Mouse (Mus musculus) gonadal fat pad, adult 2 months (tissue): Measurements from ENCODE around the gene Maml1. TPM values are rescaled to one million over a fixed set of nuclear protein-coding genes. Genes with fewer than 3 reads are reported as not detected.

ENCODE experiments used
- DNase-seq: peaks from one replicate; pipeline ENCODE4 v3.0.0-alpha.2; 2012; ENCODE audit warnings: low read depth
- polyA plus RNA-seq: library from polyadenylated mRNA; depleted of rRNA; stranded (reverse); fragments of >200 nt; gene quantifications from 2 replicates; pipeline ENCODE4 v1.2.3, GENCODE M21; 2012

The Maml1 gene
- polyA plus RNA-seq, 1 experiment, result 12.0 TPM

DNA sequence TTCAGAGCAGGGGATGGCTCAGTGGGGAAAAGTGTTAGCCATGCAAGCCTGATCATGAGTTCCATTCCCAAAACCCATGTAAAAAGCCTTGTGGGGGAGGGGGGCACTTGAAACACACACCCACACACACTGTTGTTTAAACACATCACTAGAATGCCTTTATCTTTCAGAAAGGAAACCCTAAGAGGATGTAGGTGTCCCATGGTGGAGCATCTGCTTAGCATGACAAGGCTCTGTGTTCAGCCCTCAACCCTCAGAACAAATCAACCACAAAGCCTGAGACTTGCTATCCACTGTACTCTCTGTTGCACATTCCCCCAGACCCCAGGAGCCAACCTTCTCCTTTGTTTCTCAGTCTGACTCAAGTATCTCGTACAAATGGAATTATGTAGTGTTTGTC, 12.1 kb downstream of the Maml1 start:
- DNase-seq, result no peak

DNA sequence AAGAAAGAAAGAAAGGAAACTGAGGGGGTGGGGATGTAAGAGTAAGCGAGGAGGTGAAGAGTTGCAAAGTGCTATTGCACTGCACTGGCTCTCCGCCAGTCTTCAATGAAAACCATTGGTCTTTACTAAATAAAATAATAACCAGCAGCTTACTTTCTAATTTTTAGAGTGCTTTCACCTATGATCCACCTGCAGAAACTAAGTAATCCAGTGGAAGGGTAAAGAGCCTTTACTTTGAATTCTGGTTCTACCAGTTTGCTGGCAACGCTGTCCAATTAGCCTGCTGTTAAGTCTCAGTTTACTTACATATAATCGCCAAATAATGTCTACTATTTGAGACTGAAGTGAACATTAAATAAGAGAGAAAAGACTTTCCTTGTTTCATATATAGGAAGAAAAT, 13.1 kb downstream of the Maml1 start:
- peak; percentile 36 for DNase-seq

DNA sequence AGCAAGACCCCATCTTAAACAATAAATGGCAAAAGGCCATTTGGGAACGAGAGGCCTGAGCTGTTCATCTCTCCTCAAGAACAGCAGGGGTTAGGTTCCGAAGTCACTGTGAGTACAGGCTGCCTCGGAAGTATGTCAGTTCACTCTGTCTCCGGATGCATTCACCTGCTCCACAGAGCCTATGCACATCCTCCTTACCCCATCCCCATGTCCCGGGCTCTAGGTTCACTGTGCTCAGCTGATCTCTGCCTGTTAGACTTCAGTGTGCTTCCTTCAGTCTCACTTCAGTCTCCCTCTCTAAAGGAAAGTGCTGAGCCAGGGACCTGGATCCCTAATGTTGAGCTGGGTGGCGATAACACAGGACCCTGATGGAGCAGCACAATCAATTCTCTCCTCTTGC, 14.4 kb downstream of the Maml1 start:
- no peak for DNase-seq

DNA sequence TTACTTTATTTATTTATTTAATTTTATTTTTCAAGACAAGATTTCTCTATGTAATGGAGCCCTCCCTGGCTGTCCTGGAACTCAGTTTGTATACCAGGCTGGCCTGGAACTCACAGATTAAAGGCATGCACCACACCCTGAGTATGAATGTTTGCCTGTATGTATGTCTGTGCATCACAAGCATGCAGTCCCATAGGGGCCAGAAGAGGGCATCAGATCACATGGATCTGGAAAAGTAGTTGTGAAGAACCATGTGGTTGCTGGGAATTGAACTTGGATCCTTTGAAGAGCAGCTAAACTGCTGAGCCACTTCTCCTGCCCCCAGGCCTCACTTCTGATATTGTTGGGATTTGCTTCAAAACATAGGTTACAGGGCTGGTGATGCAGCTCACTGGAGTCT, 15.1 kb downstream of the Maml1 start:
- DNase-seq, result no peak

DNA sequence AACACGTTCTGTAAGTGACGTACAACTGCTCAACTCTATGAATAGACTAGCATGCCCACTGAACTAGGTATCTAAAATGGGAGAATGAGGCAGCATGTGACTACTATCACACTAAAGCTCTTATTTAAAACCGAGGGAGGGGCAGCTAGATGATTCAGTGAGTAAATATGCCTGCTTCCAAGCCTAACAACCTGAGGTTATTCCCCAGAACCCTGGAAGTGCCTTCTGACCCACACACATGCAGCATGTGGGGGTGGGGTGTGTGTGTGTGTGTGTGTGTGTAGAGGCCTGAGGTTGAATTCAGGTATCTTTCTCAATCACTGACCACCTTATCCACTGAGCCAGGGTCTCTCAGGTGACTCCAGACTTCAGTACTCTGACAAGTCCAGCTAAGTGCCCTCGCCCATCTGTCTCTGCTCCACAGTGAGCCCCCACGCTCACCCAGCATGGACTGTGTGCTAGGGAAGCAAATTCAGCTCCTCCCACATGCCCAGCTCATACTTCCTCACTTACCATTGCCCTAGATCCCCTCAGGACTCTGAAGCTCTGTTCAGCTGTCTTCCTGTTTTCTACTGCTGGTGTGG, 16.5 kb downstream of the Maml1 start:
- peak; percentile 44 for DNase-seq

DNA sequence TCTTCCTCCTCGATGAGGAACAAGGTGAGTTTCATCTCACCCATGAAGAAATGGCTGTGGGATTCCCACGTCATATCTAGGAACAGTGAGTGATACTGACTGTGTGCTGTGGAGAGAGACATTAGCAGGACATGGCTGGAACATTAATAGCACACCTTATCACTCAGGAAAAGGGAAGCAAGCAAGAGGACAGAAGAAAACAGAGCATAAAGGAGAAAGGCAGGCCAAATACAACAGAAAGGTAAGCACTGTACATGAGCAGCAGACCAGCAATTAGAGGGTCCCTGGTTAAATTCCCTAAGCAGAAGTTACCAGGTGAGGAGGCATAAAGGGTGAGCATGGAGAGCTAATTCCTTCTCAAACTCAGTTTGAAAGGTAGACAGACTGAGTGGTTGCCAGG, 17.0 kb downstream of the Maml1 start:
- no peak for DNase-seq

DNA sequence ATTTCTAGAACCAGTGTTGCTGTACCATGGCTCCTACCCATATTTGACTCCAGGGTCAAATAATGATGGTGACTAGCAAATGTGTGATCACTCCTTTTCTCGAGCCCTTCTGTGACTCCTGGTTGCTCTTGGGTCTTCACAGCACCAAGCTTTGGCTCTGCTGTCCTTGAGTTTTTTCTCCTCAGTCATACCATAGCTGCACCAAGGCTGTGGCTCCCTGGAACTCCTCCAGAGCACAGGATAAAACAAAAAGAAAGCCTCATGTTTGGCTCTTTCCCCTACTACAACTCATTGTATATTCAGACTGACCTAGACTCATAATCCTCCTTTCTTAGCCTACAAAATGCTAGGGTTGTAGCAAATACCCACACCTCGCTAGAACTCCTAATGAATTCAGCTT, 19.3 kb downstream of the Maml1 start:
- DNase-seq, result no peak

DNA sequence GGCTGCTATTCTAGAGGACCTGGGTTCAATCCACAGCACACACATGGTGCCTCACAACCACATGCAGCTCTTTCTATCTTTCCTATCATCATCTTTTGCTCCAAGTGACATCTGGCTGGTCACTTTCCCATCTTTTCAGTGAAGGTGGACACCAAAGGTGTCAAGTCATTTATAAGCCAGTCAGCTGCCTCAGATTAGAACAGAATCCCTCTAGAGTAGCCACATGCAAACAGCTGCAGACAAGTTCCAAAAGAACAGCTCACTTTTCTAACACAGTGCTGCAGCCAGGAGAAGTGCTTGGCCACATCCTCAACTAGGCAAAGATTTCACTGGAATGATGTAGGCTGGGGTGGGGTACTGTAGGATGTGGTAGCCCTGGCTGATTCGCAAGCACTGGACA, 22.2 kb downstream of the Maml1 start:
- no peak for DNase-seq

DNA sequence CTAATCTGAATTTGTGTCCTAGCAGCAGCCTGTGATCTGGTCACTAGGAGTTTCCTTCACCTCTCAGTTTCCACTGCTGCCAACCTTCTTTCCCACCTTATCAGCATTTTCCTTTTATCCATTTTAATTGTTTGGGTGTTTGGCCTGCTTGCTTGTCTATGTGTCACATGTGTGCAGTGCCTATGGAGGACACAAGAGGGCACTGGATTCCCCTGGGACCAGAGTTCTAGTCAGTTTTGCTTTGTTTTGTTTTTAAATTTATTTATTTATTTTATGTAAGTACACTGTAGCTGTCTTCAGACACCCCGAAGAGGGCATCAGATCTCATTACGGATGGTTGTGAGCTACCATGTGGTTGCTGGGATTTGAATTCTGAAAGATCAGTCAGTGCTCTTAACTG, 22.9 kb downstream of the Maml1 start:
- no peak for DNase-seq

DNA sequence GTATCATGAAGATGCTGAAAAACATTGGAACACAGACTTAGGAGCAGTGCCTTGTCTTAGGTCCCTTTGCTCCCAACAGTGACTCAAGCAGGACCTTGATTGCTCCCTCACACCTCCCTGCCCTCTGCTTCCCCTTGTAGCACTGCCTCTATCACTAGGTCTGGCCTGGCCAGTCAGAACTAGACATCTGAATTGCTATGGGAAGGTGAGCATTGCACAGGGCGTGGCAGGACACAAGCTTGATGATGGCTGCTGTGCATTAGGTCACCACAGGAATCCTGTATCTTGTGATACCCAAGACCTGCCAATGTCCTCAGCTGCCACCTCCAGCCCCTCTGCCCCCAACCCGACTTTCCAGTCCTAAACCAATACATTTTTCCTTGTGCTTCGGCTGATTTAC, 25.1 kb downstream of the Maml1 start:
- DNase-seq, result no peak

DNA sequence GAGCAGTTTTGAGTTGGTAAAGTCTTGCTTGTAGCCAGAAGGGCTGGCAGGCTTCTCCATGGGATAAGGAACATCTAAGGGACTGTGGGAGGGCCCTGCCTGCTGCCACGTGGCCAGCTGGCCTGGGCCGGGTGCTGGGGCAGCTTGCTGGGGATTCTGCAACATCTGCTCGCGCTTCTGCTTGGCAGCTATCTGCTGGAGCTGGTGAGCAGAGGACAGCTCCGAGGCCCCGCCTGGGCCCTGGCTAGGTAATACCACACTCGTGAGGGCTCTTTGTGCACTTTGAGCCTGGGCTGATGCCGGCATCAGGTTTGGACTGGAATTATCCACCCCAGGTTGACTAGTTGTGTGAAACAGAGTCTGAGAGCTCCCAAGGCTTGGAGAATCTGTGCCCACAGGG, 26.2 kb downstream of the Maml1 start:
- no peak for DNase-seq

DNA sequence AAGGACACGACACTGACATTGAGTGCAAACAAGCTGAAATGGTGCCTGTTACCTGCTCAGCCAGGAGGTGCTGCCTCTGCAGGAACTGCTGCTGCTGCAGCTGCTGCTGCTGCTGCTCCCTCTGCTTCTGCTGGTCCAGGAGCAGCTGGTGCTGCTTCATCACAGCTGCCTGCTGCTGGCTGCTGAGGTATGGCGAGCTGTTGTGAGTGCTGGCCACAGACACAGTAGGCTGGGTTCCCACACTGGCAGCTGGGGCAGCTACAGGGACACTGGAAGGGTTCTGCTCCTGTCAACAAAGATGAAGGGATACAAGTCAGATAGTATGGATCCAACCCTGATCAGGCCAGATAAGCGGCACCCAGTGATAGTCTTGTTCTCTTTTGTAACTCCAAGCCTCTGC, 28.9 kb downstream of the Maml1 start:
- no peak for DNase-seq

DNA sequence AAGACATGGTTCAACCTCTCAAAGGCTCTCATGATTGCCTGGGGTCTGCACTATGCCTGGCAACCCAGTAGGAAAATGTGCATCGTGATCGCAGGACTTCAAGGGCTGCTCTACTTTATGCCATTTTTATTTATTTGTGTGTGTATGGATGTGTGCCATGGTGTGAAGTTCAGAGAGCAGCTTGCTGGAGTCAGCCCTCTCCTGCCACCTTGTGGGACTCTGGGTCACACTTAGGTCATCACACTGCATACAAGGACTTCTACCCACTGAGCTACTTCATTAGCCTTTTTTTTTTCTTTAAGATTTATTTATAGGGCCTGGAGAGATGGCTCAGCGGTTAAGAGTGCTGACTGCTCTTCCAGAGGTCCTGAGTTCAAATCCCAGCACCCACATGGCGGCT, 30.1 kb downstream of the Maml1 start:
- DNase-seq, result no peak

DNA sequence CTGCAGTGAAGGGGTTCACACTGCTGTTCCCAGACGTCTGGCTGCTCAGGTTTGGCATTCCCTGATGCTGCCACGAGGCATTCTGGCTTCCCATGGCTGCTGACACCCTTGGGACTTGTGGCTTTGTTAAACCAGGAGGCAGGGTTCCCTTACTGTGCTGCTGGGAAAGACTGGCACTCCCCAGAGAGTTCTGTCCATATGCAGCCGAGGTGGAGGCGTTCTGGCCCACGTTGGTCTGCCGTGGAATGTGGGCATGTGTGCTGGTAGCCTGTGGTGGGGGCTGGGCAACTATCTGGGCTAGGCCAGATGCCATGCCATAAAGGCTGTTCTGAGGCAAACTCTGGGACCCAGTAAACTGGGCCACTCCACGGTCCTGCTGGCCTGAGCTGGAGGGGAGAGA, 33.8 kb downstream of the Maml1 start:
- no peak for DNase-seq

DNA sequence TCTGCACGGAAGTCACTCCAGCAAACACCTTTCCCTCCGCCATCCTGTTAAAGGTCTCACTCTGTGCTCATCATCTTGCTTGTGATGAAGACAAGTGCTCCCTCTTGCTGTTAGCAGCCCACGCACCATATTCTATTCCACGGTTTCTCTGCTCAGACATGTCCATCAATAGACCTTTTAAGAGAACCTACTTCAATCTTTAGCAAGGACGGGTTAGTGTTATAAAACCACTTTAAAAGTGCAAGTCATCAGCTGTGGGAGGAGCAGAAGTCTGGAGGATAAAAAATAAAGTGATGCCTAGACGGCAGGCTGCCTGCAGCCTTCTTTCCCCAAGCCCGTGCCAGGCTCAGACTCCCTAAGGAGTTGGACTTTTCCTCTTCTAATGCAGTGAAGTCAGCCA, 35.5 kb downstream of the Maml1 start:
- DNase-seq, result no peak

DNA sequence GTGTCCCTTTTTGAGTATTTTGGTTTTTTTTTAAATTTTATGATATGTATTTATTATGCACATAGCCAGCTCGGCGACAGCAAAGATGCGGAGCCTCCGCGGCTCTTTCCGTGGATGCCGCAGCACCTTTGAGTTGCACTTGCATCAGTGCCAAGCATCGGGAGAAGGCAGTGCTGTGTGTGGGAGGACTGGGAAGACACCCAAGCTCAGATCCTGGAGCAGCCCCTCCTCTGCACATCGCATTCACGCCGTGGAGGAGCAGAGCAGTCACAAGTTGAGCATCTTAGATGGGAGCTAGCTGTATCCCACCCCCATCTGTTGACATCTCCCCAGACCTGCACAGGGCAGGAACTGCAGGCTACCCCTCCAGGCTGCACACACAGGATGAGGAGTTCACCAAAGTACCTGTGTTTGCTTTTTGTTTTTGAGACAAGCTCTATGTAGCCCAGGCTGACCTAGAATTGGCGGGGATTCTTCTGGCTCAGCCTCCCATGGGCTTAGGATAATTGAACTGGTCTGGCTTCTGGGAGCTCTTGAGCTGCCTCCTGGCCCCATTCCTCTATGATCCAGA, 38.0 kb downstream of the Maml1 start:
- no peak for DNase-seq

DNA sequence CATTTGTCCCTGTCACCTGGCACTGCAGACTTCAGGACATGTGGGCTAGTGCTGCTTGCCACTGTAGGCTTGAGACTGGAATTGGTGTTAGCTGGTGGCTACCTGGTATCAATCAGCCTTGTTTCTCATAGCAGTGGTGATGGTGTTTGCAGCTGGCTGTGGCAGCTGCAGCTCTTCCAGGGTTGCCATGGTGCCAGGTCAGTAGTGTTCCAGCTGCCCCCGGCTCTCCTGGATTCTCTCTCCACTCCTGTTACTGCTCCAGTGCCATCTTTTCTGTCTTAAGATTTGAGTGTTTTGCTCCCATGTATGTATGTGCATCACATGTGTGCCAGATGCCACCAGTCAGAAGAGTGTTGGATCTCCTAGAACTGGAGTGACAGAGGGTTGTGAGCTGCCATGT, 38.7 kb downstream of the Maml1 start:
- DNase-seq, result no peak

DNA sequence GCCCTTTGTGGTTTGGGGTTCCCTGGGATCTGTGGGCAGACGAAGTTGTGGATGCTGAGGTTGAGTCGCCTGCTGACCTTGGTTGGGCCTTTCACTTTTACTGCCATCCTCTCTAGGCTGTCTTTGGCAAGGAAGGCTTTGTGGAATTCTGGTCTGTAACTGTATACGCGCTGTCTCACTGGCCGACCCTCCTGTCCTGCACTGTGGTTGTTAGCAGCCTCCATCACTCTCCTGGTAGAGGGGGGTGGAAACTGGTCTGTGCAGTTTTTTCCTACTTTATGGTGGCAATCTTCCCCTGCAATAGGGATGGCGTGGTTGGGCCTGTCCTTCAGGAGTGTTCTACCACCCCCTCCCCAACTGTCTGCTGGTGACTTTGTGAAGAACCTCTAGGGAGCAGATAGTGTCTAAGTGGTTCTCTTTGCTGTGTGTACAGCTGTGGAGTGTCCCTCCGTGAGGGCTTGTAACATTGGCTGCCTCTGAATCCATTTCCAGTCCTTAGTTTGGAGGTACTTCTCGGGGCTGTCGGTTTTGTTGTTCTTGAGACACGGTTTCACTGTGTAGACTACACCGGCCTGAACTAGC, 39.3 kb downstream of the Maml1 start:
- DNase-seq, result no peak

DNA sequence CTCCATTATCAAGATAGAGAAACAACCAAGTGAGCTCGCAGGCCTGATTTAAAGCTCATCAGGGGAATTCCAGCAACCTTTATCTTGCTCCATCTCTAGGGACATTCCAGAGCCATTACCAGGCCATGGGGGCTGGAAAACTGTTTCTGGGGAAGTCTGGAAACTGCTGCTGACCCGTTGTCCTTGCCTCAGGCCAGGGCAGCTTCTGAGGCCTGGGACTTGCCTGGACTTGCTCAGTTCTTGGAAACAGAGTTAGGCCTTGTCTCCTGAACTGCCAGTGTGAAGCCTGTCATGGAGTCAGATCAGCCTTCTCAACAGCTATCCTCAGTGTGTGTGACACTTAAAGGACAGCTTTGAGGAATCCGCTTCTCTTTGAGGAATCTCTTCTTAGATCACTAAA, 39.9 kb downstream of the Maml1 start:
- no peak for DNase-seq

DNA sequence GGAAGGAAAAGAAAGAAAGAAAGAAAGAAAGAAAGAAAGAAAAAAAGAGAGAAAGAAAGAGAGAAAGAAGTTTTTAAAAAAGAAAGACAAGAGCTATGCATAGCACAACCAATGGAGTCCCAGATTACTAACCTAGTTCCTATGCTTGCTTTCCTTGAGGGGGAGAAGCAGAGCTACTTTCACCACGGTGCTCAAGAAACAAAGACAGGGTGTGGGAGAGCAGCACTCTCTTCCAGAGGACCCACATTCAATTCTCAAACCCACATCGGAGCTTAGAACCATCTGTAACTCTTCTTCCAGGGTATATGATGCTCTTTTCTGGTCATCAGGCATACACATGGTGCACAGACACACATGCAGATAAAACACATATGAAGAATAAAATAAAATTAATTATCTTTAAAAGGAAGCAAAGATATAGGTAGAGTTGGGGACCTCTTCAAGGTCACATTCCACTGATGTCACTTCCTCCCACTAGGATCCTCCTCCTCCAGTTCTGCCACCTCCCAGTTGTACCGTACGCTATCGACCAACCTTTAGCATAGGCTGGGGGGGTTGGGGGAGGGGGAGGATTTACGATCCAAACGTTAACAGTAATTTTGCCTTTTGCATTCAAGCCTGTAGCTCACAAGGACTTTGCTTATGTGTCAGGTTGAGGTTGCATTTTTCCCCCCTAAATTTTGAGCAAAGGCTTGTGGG, 43.5 kb downstream of the Maml1 start:
- no peak for DNase-seq

DNA sequence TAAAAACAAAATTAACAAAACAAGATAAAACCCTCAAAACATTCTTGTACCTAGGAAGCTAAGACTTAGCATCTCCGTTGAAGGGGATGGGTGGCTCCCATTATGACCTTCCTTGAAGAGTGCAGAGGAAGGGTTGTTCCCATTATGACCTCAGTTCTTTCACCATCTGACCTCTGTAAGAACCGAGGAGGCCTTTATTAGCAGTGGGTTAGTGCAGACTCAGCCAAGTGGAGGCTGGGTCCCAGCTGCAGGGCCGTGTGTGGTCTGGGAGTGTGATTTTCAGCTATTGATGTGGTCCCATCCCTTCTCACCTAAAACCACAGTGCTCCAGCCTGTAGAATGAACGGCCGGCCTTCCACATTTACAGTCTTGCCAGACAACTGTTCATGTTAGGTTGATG, 46.8 kb downstream of the Maml1 start:
- no peak for DNase-seq

DNA sequence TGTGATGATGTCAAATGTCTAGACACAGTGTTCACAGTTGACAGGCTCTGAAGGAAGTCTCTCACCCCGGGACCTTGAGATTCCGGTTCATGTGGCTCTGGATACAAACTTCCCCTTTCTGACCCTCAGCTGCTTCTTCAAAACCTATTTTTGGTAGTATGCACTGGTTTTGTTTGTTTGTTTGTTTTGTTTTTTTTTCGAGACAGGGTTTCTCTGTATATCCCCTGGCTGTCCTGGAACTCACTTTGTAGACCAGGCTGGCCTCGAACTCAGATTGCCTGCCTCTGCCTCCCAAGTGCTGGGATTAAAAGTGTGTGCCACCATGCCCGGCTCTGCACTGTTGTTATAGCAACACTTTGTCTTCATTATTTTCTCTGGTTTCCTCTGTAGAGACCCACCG, 48.2 kb downstream of the Maml1 start:
- no peak for DNase-seq

DNA sequence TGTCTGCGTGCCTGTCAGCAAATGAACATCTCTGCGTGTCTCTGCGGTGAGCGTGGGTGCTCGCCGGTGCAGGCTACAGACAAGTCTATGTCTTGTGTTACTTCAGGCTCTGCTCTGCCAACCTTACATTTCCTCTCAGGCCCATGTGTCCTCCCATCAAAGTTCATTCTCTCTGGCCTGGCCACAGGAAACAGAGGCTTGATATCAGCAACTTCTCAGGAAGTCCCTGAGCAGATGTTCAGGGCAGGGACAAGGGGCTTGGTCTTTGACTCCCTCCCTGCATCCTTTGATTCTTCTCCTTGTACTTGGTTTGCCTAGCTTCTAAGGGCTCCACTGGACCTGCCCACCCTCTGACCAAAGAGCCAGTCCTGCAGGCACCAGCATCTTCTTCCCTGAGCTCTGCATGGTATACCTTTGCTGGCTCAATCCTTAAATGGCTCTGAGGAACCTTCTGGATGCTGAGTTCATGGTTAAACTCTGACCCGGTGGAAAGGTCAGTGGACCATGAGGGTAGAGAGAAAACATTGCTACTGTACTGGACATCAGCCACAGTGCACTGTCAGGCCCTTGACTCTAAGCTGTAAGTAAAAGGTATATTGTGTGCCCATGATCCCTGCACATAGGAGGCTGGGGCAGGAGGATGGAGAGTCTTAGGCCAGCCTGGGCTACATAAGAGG, 51.7 kb downstream of the Maml1 start:
- no peak for DNase-seq
